Mouse (Mus musculus): ENCODE measurements at regions not wholly inside any gene's neighbourhood (a gene's known extent, or its start where the extent isn't known, plus 50 kb on each side); places are given as distances from the start of the nearest gene placed in this dataset.
"Not testable (repeated sequence)": the region's sequence is repeated elsewhere in the genome, so short reads cannot be mapped to it uniquely, and the experiment has no call there.

DNA sequence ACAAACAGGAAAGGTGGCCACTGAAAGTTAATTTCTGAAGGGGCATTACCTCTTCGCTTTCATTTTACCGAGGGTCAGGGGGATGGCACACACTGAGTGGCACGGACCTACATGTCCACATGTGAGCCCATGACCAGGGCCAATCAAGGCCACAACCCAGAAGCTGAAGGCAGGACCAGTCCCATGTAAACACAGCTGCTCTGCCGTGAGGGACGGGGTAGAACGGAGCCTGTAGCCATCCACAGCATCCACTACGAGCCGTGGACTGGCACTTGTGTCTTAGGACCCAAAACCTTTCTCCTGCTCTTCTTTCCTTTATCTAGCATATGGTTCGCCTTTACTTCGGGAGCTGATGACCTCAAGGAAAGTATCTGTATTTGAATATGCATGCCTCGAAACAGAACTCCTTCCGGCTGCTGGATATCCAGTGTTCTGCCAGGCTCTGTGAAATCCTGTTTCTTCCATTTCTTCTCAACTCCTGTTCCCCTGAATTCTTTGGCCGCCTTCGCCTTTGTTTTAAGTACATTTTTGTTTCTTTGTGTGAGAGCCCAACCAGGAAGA lies 101.9 kb upstream of the Klf3 start:
- H3K9ac ChIP-seq = no peak overlapping the region
- H3K36me3 ChIP-seq = no peaks in the 10 kb centered on the region
- 68% methylated on average over 14 of the region's 14 CpGs for WGBS
- no peaks in the 10 kb centered on the region for H3K27me3 ChIP-seq
- H3K4me2 ChIP-seq = no peak overlapping the region
- H3K4me3 ChIP-seq = no peak overlapping the region
- H3K27ac ChIP-seq (replicated peaks) = peak overlapping the region; percentile 52
- no peaks in the 10 kb centered on the region for H3K9me3 ChIP-seq
- ATAC-seq (ENCODE audit: low read depth) = no peak
- peaks cover 26% of the 10 kb centered on the region for H3K4me1 ChIP-seq (replicated peaks)

DNA sequence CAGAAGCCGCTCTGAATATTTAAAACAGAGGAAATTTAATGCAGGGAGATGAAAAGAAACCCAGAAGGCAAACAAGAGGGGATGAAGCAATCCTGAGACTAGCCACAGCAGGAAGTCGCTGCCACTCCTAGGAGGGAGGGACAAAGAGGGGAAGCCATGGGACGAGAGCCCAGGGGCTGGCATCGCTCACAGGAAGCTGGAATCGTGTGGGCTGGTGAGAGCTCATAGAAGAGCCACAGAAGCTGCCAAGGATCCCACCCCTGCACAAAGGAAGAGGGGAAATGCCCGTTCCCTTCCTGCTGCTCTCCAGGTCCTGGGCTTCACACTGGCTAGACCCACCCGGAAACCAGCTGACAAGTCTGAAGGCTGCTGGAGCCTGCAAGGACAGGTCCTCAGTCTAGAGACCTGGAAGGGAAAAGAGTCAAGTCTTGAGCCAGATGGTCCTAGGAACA lies 101.4 kb upstream of the Klf3 start:
- 28% methylated on average over 7 of the region's 7 CpGs for WGBS
- no peak overlapping the region for H3K9ac ChIP-seq
- peak; percentile 54 for ATAC-seq (ENCODE audit: low read depth)

DNA sequence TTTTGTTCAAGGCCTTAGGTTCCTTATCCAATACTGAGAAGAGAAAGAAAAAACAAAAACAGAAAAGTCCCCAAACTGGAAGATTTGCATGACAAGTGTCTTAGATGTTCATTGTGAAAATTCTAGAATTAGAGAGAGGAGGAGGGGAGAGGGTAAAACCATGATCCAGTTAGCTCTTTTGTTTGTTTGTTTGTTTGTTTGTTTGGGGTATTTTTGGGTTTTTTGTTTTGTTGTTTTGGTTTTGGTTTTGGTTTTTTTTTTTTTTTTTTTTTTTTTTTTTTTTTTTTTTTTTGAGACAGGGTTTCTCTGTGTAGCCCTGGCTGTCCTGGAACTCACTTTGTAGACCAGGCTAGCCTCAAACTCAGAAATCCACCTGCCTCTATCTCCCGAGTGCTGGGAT lies 100.8 kb upstream of the Klf3 start:
- not testable (repeated sequence) for H3K27me3 ChIP-seq; H3K4me3 ChIP-seq; ATAC-seq (ENCODE audit: low read depth); H3K9me3 ChIP-seq; H3K27ac ChIP-seq (replicated peaks); H3K4me2 ChIP-seq; H3K36me3 ChIP-seq; H3K9ac ChIP-seq
- WGBS = 50% methylated on average over 1 of the region's 1 CpGs
- peaks cover 26% of the 10 kb centered on the region for H3K4me1 ChIP-seq (replicated peaks)

More for the DNA sequence above, 101.4 kb upstream of the Klf3 start:
- Histone ChIP-seq H3K4me3 (no peak overlapping the region), H3K36me3 (no peaks in the 10 kb centered on the region), H3K4me1 (replicated peaks) (peaks cover 26% of the 10 kb centered on the region), H3K9me3 (no peaks in the 10 kb centered on the region), H3K27me3 (no peaks in the 10 kb centered on the region), H3K4me2 (peak overlapping the region; percentile 11; the same call in 1 of the 2 replicates), H3K27ac (replicated peaks) (peak overlapping the region; percentile 52)

DNA sequence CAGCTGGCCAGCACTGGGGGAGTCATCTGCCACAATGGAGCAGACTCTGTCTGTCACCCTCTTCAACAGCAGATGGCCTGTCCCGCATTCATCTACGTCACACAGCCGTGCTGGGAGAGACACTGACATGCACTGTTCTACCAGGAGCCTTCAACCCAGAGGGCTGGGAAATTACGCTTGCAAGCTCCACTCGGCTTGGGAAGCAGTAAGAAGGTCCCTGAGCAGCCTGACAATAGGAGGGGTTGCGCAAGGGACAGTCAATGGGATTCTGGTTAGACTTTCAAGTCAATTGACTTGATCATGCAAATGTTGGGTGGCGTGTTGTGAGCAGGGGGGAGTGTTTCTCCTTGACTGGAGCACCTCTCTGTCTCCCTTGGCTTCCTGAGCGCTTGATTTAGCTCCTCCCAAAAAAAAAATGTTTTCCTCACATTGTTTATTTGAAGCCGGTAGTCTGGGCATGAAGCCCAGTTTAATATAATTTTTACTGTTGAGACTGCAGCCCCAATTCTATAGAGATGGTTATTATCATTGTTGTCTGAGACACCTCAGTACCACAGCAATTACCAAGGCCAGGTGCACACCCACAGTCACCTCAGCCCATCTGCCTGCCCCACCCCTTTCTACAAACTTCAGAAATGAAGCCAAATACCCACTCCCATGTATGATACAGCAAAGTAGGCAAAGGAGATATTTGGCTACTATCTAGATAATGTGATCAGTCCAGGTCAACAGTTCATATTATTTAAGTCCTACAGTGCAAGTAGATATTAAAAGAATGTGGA lies 99.9 kb upstream of the Klf3 start:
- H3K36me3 ChIP-seq = no peaks in the 10 kb centered on the region
- ATAC-seq (ENCODE audit: low read depth) = peak; percentile 76
- 36% methylated on average over 9 of the region's 9 CpGs for WGBS
- H3K9me3 ChIP-seq = no peaks in the 10 kb centered on the region
- H3K4me1 ChIP-seq (replicated peaks) = peaks cover 26% of the 10 kb centered on the region
- 0 out of 2 replicates have a peak overlapping the region, but pooled peaks have one; percentile 1 for H3K27ac ChIP-seq (replicated peaks)
- H3K9ac ChIP-seq = no peak overlapping the region
- H3K4me3 ChIP-seq = no peak overlapping the region
- H3K27me3 ChIP-seq = no peaks in the 10 kb centered on the region
- no peak overlapping the region; the same call in 1 of the 2 replicates for H3K4me2 ChIP-seq

DNA sequence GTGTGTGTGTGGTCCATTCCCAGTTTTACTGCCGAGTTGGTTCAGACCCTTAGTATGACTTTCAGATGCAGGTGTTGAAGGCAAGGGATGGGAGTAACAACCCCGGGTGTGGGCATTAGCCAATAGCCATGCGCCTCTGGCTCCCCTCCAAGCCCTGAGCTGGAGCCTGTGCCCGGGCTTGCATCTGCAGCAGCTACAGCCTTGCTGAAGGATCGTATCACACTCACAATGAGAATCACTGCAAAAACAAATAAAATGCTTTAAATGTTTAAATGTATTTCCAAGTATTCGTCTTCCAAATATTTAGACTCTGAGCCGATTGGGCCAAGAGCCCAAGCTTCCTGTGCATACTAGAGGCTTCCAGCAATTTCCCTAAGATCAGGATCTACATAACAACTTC lies 99.0 kb upstream of the Klf3 start:
- ATAC-seq (ENCODE audit: low read depth) = no peak
- Histone ChIP-seq H3K4me3 (no peak overlapping the region), H3K9ac (no peak overlapping the region), H3K4me1 (replicated peaks) (peaks cover 26% of the 10 kb centered on the region), H3K9me3 (no peaks in the 10 kb centered on the region), H3K27me3 (no peaks in the 10 kb centered on the region), H3K36me3 (no peaks in the 10 kb centered on the region), H3K27ac (replicated peaks) (0 out of 2 replicates have a peak overlapping the region, but pooled peaks have one; percentile 7), H3K4me2 (no peak overlapping the region)
- 78% methylated on average over 7 of the region's 7 CpGs for WGBS

DNA sequence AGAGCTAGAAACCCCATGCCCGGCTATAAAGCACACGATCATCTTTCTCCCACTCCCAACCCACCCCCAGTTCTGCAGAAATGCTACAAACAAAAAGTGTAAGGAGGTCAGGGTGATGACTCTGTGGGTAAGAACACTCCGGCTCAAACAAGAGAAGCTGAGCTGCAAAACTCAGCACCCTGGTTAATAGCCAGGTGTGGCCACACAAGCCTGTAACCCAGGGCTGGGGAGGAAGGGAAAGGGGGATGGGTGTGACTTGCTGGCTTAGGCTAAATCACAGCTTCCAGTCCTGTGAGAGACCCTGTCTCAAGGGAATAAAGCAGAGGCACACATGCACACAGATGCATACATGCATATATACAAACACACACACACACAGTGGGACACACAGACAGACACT lies 96.6 kb upstream of the Klf3 start:
- Histone ChIP-seq H3K4me3 (no peak overlapping the region), H3K9me3 (no peaks in the 10 kb centered on the region), H3K27me3 (no peaks in the 10 kb centered on the region), H3K9ac (no peak overlapping the region), H3K4me1 (replicated peaks) (peaks cover 25% of the 10 kb centered on the region), H3K4me2 (no peak overlapping the region), H3K36me3 (no peaks in the 10 kb centered on the region), H3K27ac (replicated peaks) (no peak overlapping the region)
- no peak for ATAC-seq (ENCODE audit: low read depth)
- 84% methylated on average over 3 of the region's 3 CpGs for WGBS

DNA sequence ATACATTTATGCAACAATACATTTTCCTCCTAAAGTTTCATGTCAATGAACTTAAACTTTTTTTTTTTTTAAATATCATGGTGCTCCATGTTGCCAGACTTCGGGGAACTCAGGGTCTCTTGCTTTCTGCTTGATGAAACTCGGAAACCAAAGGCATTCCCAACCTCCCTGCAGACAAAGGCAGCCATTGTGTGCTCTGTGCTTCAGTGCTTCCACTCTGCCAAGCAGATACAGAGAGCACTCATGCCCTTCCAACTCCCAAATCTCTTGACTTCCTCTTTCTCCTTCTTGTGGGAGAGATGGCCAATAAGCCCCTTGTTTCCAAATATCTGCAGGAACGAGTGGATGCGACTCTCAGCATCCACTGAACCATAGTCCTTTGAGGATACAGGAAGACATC lies 94.0 kb upstream of the Klf3 start:
- Histone ChIP-seq H3K27me3 (no peaks in the 10 kb centered on the region), H3K4me3 (no peak overlapping the region), H3K9ac (no peak overlapping the region), H3K4me1 (replicated peaks) (peaks cover 8% of the 10 kb centered on the region), H3K9me3 (no peaks in the 10 kb centered on the region), H3K27ac (replicated peaks) (no peak overlapping the region), H3K36me3 (no peaks in the 10 kb centered on the region), H3K4me2 (no peak overlapping the region)
- ATAC-seq (ENCODE audit: low read depth) = no peak
- 43% methylated on average over 4 of the region's 4 CpGs for WGBS

DNA sequence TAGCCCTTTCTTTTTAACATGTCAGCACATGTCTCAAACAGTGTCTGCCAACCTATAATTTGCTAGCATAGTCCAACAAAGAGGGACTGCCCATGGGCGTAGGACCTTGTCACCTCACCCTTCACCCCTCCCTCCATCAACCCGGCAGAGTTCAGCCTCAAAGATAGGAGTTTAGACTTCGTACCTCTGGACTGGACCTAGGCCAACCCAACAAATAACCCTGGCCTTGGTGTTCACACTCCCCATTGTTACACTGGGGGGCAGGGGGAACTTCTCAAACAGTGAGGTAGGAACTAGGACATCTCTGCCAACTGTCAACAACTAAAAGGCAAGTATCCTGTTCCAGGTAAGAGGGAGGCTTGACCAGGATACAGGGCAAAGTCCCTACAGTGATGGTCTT lies 93.0 kb upstream of the Klf3 start:
- H3K4me1 ChIP-seq (replicated peaks) = peaks cover 4% of the 10 kb centered on the region; the same call in 1 of the 2 replicates
- no peak overlapping the region for H3K4me3 ChIP-seq
- H3K4me2 ChIP-seq = no peak overlapping the region
- H3K27me3 ChIP-seq = no peaks in the 10 kb centered on the region
- H3K9ac ChIP-seq = no peak overlapping the region
- ATAC-seq (ENCODE audit: low read depth) = no peak
- H3K27ac ChIP-seq (replicated peaks) = no peak overlapping the region
- no peaks in the 10 kb centered on the region for H3K9me3 ChIP-seq
- 78% methylated on average over 3 of the region's 3 CpGs for WGBS
- no peaks in the 10 kb centered on the region for H3K36me3 ChIP-seq

DNA sequence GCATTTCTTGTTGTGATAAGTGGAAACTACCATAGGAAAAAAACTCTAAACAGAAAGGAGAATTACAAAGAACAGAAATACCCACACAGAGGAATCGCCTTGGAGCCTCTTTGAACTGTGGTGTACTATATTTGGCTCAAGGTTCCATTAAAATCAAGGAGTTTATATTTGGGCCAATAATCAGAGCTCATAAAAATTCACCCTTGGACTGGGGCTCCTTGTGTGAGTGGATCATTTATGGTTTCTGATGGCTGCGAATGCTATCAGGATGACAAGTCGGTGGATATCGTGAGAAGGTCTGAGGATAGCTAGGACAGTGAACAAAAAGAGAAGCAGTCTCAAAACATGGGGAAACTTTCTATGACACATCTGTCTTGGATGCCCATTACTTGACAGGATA lies 92.2 kb upstream of the Klf3 start:
- Histone ChIP-seq H3K27ac (replicated peaks) (no peak overlapping the region), H3K36me3 (no peaks in the 10 kb centered on the region), H3K4me1 (replicated peaks) (peaks cover 4% of the 10 kb centered on the region; the same call in 1 of the 2 replicates), H3K9ac (no peak overlapping the region), H3K4me3 (no peak overlapping the region), H3K9me3 (no peaks in the 10 kb centered on the region), H3K4me2 (no peak overlapping the region), H3K27me3 (no peaks in the 10 kb centered on the region)
- ATAC-seq (ENCODE audit: low read depth) = no peak
- 97% methylated on average over 4 of the region's 4 CpGs for WGBS

DNA sequence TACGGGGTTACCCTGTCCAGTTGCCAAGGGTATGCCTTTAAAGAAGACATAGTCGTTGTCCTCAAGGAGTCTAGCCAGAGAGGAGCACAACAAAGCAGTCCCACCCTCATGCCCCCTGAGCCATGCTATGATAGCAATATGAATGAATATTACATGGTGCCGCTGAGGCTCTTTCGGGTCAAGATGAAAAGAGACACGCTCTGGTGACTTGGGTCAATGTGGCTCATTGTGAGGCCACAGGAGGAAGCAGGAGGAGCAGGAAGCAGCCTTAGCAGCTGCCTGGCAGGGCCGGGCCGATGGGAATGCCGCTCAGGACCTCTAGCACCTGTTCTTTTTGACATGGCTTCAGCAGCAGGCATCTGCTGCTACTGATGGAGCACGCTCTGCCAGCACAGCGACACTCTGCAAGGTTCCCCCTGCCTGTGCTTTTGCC lies 89.0 kb upstream of the Klf3 start:
- Histone ChIP-seq H3K9ac (no peak overlapping the region), H3K27me3 (no peaks in the 10 kb centered on the region), H3K36me3 (no peaks in the 10 kb centered on the region), H3K27ac (replicated peaks) (no peak overlapping the region), H3K9me3 (no peaks in the 10 kb centered on the region), H3K4me2 (0 out of 2 replicates have a peak overlapping the region, but pooled peaks have one; percentile 17), H3K4me1 (replicated peaks) (peaks cover 4% of the 10 kb centered on the region; the same call in 1 of the 2 replicates), H3K4me3 (no peak overlapping the region)
- 36% methylated on average over 10 of the region's 10 CpGs for WGBS
- ATAC-seq (ENCODE audit: low read depth) = no peak

DNA sequence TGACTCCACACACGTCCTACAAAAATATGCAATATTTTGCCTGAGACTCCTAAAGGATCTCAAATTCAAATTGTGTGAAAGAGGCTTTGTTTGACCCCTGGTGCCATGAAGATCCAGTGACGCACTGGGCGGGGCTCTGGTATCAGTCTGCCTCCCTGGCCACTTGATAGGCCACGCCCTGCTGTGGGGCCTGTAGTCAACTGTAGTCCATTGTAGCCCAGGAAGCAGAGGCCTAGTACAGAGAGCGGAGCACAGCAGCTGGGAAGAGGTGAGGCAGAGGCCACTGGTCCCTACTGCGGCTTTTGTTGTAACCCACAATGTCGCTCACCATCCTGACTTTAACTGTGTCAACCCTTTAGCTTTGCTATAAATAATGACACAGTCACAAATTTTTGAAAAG lies 88.5 kb upstream of the Klf3 start:
- ATAC-seq (ENCODE audit: low read depth) = no peak

DNA sequence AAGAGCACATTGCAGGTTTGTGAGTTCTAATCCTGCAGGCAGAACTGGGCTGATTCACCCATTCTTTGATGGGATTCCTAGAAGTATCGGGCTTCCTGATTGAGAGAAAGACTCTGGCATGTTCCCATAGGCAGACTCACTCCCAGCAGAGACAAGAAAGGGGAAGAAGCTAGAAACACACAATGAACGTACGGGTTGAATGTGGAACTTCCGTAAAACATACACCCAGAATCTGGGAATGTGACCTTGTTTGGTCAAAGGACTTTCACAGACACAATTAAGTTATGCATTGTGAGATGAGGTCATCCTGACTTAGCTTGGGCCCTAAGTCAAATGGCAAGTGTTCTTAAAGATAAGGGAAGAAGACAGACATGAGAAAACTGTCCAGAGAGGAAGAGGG lies 86.6 kb upstream of the Klf3 start:
- H3K4me3 ChIP-seq = no peak overlapping the region
- WGBS = 89% methylated on average over 4 of the region's 4 CpGs
- H3K9me3 ChIP-seq = no peaks in the 10 kb centered on the region
- H3K27ac ChIP-seq (replicated peaks) = no peak overlapping the region
- ATAC-seq (ENCODE audit: low read depth) = no peak
- H3K9ac ChIP-seq = no peak overlapping the region
- H3K36me3 ChIP-seq = no peaks in the 10 kb centered on the region
- no peak overlapping the region for H3K4me2 ChIP-seq
- no peaks in the 10 kb centered on the region for H3K27me3 ChIP-seq
- peaks cover 4% of the 10 kb centered on the region; the same call in 1 of the 2 replicates for H3K4me1 ChIP-seq (replicated peaks)

More for the DNA sequence above, 88.5 kb upstream of the Klf3 start:
- no peaks in the 10 kb centered on the region for H3K27me3 ChIP-seq
- H3K36me3 ChIP-seq = no peaks in the 10 kb centered on the region
- H3K4me3 ChIP-seq = no peak overlapping the region
- H3K9ac ChIP-seq = no peak overlapping the region
- WGBS = 49% methylated on average over 7 of the region's 7 CpGs
- no peak overlapping the region for H3K27ac ChIP-seq (replicated peaks)
- peaks cover 4% of the 10 kb centered on the region; the same call in 1 of the 2 replicates for H3K4me1 ChIP-seq (replicated peaks)
- no peak overlapping the region for H3K4me2 ChIP-seq
- H3K9me3 ChIP-seq = no peaks in the 10 kb centered on the region

Data from neural tube, embryonic 13.5 days (tissue).